Mouse (Mus musculus): ENCODE data around the gene Qars. TPM values are rescaled to one million over a fixed set of nuclear protein-coding genes. Genes with fewer than 3 reads are reported as not detected.

Gene Qars
- polyA plus RNA-seq, 1 experiment from 2014 or later = 78.8 TPM

DNA sequence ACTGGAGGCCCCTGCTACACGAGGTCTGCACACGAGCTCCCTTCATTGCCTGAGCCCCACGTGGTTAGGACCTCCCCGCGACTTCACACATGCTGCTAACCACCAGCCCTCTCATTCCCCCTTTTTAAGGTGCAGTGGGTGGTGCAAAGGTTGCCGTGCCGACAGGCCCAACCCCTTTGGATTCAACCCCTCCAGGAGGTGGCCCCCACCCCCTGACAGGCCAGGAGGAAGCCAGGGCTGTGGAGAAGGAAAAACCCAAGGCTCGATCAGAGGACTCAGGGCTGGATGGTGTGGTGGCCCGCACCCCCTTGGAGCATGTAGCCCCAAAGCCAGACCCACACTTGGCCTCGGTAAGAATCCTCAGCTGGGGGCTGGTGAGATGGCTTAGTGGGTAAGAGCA lies 12.6 kb upstream of the Qars start:
- Histone ChIP-seq H3K9ac (ENCODE audit: low read length) (no peak overlapping the region), H3K27ac (replicated peaks in 1 of 2; ENCODE audit: control insufficient read depth in 1 of 2, insufficient read depth in 1 of 2, low read depth in 2 of 2, low read length in 2 of 2) (no peak overlapping the region), H3K4me2 (ENCODE audit: low read length) (no peak overlapping the region), H3K9me3 (ENCODE audit: control insufficient read depth, low read length) (no peaks in the 10 kb centered on the region), H3K4me3 (ENCODE audit: control insufficient read depth in 1 of 2, insufficient read depth in 1 of 2, low read depth in 1 of 2, low read length in 2 of 2) (no peak overlapping the region), H3K27me3 (ENCODE audit: control insufficient read depth, insufficient read depth, low read length) (no peaks in the 10 kb centered on the region), H3K36me3 (ENCODE audit: control insufficient read depth, insufficient read depth, low read length) (peaks cover 86% of the 10 kb centered on the region), H3K4me1 (ENCODE audit: control insufficient read depth in 2 of 2, insufficient read depth in 2 of 2, low read length in 2 of 2) (peaks cover 10% of the 10 kb centered on the region in 2 experiments)
- ATAC-seq (ENCODE audit: insufficient number of reproducible peaks, insufficient read depth, low FRiP score, low read depth) = no peak
- 84% methylated on average over 10 of the region's 10 CpGs for WGBS

DNA sequence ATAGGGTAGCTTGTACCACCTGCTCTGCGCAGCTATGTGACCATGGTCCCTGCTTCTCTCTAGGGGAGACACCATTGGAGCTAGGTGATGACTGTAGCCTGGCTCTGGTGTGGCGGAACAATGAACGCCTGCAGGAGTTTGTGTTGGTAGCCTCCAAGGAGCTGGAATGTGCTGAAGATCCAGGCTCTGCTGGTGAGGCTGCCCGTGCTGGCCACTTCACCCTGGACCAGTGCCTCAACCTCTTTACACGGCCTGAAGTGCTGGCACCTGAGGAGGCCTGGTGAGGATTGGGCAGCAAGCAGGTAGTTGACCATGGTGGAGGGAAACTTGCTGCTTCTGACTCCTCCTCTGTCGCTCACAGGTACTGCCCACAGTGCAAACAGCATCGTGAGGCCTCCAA lies 8.3 kb upstream of the Qars start:
- Histone ChIP-seq H3K4me1 (ENCODE audit: control insufficient read depth in 2 of 2, insufficient read depth in 2 of 2, low read length in 2 of 2) (no peaks in the 10 kb centered on the region), H3K9me3 (ENCODE audit: control insufficient read depth, low read length) (no peaks in the 10 kb centered on the region)
- WGBS = 90% methylated on average over 7 of the region's 7 CpGs

DNA sequence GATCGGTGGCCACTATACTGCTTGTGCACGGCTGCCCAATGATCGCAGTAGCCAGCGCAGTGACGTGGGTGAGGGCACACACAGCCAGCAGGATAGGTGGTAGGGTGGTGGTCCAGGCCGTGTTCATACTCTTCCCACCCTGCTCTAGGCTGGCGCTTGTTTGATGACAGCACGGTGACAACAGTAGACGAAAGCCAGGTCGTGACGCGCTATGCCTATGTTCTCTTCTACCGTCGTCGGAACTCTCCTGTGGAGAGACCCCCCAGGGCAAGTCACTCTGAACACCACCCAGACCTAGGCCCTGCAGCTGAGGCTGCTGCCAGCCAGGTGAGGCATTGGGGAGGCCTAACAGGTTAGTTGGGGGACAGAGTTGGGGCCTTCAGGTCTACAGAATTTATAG lies 7.6 kb upstream of the Qars start:
- H3K27ac ChIP-seq (replicated peaks in 1 of 2; ENCODE audit: control insufficient read depth in 1 of 2, insufficient read depth in 1 of 2, low read depth in 2 of 2, low read length in 2 of 2) = no peak overlapping the region
- H3K27me3 ChIP-seq (ENCODE audit: control insufficient read depth, insufficient read depth, low read length) = no peaks in the 10 kb centered on the region
- no peak overlapping the region for H3K4me3 ChIP-seq (ENCODE audit: control insufficient read depth in 1 of 2, insufficient read depth in 1 of 2, low read depth in 1 of 2, low read length in 2 of 2)
- no peaks in the 10 kb centered on the region for H3K9me3 ChIP-seq (ENCODE audit: control insufficient read depth, low read length)
- no peaks in the 10 kb centered on the region for H3K4me1 ChIP-seq (ENCODE audit: control insufficient read depth in 2 of 2, insufficient read depth in 2 of 2, low read length in 2 of 2)
- H3K4me2 ChIP-seq (ENCODE audit: low read length) = no peak overlapping the region
- ATAC-seq (ENCODE audit: insufficient number of reproducible peaks, insufficient read depth, low FRiP score, low read depth) = no peak
- WGBS = 74% methylated on average over 15 of the region's 15 CpGs
- H3K36me3 ChIP-seq (ENCODE audit: control insufficient read depth, insufficient read depth, low read length) = peaks cover 86% of the 10 kb centered on the region
- H3K9ac ChIP-seq (ENCODE audit: low read length) = no peak overlapping the region

More for the DNA sequence above, 8.3 kb upstream of the Qars start:
- no peak overlapping the region for H3K4me2 ChIP-seq (ENCODE audit: low read length)
- no peak overlapping the region for H3K27ac ChIP-seq (replicated peaks in 1 of 2; ENCODE audit: control insufficient read depth in 1 of 2, insufficient read depth in 1 of 2, low read depth in 2 of 2, low read length in 2 of 2)
- H3K27me3 ChIP-seq (ENCODE audit: control insufficient read depth, insufficient read depth, low read length) = no peaks in the 10 kb centered on the region
- no peak overlapping the region for H3K4me3 ChIP-seq (ENCODE audit: control insufficient read depth in 1 of 2, insufficient read depth in 1 of 2, low read depth in 1 of 2, low read length in 2 of 2)
- no peak overlapping the region for H3K9ac ChIP-seq (ENCODE audit: low read length)
- peaks cover 93% of the 10 kb centered on the region for H3K36me3 ChIP-seq (ENCODE audit: control insufficient read depth, insufficient read depth, low read length)
- no peak for ATAC-seq (ENCODE audit: insufficient number of reproducible peaks, insufficient read depth, low FRiP score, low read depth)

DNA sequence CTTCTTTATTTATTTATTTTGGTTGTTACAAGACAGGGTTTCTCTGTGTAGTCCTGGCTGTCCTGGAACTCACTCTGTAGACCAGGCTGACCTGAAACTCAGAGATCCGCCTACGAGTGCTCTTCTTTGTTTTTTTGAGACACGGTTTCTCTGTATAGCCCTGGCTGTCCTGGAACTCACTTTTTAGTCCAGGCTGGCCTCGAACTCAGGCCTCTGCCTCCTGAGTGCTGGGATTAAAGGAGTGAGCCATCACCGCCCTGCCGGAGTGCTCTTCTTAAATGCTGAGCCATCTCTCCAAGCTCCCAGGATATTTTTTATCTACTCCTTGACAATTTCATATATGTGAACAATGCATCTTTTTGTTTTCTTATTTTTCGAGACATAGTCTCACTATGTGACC lies 605 bp upstream of the Qars start:
- H3K27me3 ChIP-seq (ENCODE audit: control insufficient read depth, insufficient read depth, low read length) = no peaks in the 10 kb centered on the region
- no peak for ATAC-seq (ENCODE audit: insufficient number of reproducible peaks, insufficient read depth, low FRiP score, low read depth)
- peaks cover 6 to 10% of the 10 kb centered on the region in 2 experiments for H3K4me1 ChIP-seq (ENCODE audit: control insufficient read depth in 2 of 2, insufficient read depth in 2 of 2, low read length in 2 of 2)
- no peak overlapping the region for H3K9ac ChIP-seq (ENCODE audit: low read length)
- 82% methylated on average over 7 of the region's 7 CpGs for WGBS
- H3K9me3 ChIP-seq (ENCODE audit: control insufficient read depth, low read length) = no peaks in the 10 kb centered on the region
- no peak overlapping the region for H3K27ac ChIP-seq (replicated peaks in 1 of 2; ENCODE audit: control insufficient read depth in 1 of 2, insufficient read depth in 1 of 2, low read depth in 2 of 2, low read length in 2 of 2)
- peaks cover 46% of the 10 kb centered on the region for H3K36me3 ChIP-seq (ENCODE audit: control insufficient read depth, insufficient read depth, low read length)
- peak overlapping the region in 1 of 2 experiments; percentile 61; a peak in 2 of 4 replicates for H3K4me3 ChIP-seq (ENCODE audit: control insufficient read depth in 1 of 2, insufficient read depth in 1 of 2, low read depth in 1 of 2, low read length in 2 of 2)
- H3K4me2 ChIP-seq (ENCODE audit: low read length) = peak overlapping the region; percentile 82

DNA sequence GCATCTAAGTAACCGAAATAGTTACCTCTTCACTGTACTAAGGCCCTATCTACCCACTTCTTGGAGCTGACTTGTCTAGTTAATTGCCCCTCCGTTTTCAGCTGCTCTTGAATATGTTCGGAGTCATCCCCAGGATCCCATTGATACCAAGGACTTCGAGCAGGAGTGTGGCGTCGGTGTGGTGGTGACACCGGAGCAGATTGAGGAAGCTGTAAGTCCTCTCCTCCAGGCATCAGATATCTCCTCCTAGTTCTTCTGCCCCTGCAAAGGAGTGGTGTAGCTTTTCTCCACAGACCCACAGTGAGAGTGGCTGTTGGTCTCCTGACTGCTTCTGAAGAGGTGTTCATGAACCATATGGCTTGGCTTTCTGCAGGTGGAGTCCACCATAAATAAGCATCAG lies 1.3 kb downstream of the Qars start:
- Histone ChIP-seq H3K27ac (replicated peaks in 1 of 2; ENCODE audit: control insufficient read depth in 1 of 2, insufficient read depth in 1 of 2, low read depth in 2 of 2, low read length in 2 of 2) (no peak overlapping the region), H3K9me3 (ENCODE audit: control insufficient read depth, low read length) (no peaks in the 10 kb centered on the region), H3K4me2 (ENCODE audit: low read length) (peak overlapping the region; percentile 82), H3K4me1 (ENCODE audit: control insufficient read depth in 2 of 2, insufficient read depth in 2 of 2, low read length in 2 of 2) (peaks cover 6 to 10% of the 10 kb centered on the region in 2 experiments), H3K4me3 (ENCODE audit: control insufficient read depth in 1 of 2, insufficient read depth in 1 of 2, low read depth in 1 of 2, low read length in 2 of 2) (peak overlapping the region; percentile 61 to 79; a peak in 3 of 4 replicates), H3K27me3 (ENCODE audit: control insufficient read depth, insufficient read depth, low read length) (no peaks in the 10 kb centered on the region), H3K9ac (ENCODE audit: low read length) (peak overlapping the region; percentile 79), H3K36me3 (ENCODE audit: control insufficient read depth, insufficient read depth, low read length) (peaks cover 49% of the 10 kb centered on the region)
- 77% methylated on average over 7 of the region's 7 CpGs for WGBS
- no peak for ATAC-seq (ENCODE audit: insufficient number of reproducible peaks, insufficient read depth, low FRiP score, low read depth)

DNA sequence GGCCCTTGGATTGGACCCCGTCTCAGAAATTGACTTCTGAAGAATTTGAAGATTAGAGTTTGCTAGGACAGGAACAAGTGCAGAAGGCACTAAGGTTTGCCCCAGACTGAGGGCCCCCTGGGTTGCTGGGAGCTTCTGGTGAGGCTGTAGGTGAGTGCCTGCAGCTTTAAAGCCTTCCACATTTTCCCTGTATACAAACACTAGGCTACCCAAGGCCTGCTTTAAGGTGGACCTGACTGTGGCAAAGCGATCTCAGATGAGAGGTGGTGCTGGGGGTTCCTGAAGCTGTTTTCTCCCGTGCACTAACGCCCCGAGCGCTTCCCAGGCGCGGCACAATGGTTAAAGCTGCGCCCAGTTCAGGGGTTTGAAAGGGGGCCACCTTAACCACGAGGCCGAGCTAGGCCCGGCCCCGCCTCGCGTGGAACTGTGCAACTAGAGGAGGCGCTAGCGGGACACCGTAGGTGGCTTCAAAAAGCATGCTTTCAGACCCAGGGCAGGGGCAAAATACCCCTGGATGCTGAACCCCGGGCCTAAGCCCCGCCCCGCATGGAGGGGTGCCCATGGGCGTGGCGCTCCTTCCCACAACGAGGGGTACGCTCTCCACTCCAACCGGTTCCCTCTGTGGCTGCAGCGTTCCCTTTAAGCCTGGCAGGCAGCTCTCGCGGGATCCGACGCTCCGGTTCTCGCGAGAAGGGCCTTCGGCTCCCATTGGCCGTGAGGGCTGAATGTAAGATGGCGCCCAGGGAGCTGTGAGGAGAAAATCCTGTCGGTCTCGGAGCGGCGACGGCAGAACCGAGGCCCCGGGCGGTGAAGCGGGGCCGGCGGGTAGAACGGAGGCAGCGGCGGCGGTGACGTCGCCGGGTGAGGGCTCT lies 9.1 kb downstream of the Qars start, which contains the start of gene Qrich1:
Qrich1 (plus strand) TSS at position 427 of the 872 bp plus-strand sequence.
- Histone ChIP-seq H3K9ac (ENCODE audit: low read length) (peak within 1 kb of the TSS; percentile 99), H3K36me3 (ENCODE audit: control insufficient read depth, insufficient read depth, low read length) (peaks cover 49% of the 10 kb centered on the region)
- under 1% methylated on average over 55 of the region's 55 CpGs for WGBS

DNA sequence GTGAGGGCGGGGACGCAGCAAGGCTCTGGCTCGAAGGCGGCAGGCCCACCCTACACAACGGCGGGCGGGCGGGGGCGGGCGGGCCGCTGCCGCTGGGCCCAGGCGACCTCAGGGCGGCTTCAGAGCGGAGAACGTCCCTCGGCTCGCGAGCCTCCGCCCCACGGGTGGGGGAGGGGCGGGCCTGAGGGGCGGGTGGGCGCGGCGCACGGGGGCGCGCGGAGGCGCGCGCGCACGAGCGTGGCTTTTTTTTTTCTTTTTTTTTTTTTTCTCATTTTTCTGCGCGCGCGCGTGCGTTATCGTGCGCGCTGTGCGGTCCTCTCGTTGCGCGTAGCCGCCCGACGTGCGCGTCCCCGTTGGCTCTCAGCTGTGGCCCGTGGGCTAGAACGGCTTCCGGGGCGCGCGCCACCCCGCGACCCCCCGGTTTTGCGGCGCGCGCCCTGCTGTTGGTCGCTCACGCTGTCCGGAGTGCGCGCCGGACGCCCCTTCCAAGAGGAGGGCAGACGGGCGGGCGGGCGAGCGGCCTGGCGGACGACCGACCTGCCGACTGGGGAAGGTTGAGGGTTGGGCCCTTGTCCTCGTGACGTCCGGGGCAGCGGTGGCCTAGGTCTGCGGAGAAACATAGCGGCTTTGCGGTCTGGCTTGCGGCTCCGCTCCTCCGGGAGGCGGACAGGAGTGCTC lies 9.9 kb downstream of the Qars start:
- peak overlapping the region; percentile 99 for H3K9ac ChIP-seq (ENCODE audit: low read length)
- H3K4me2 ChIP-seq (ENCODE audit: low read length) = peak overlapping the region; percentile 85
- ATAC-seq (ENCODE audit: insufficient number of reproducible peaks, insufficient read depth, low FRiP score, low read depth) = peak; percentile 82
- peaks cover 0 to 25% of the 10 kb centered on the region in 2 experiments; a peak in 2 of 4 replicates for H3K4me1 ChIP-seq (ENCODE audit: control insufficient read depth in 2 of 2, insufficient read depth in 2 of 2, low read length in 2 of 2)
- under 1% methylated on average over 67 of the region's 95 CpGs for WGBS
- H3K27me3 ChIP-seq (ENCODE audit: control insufficient read depth, insufficient read depth, low read length) = no peaks in the 10 kb centered on the region
- H3K36me3 ChIP-seq (ENCODE audit: control insufficient read depth, insufficient read depth, low read length) = peaks cover 42% of the 10 kb centered on the region
- peak overlapping the region; percentile 79 to 98 for H3K4me3 ChIP-seq (ENCODE audit: control insufficient read depth in 1 of 2, insufficient read depth in 1 of 2, low read depth in 1 of 2, low read length in 2 of 2)
- peak overlapping the region; percentile 98 to 99 for H3K27ac ChIP-seq (replicated peaks in 1 of 2; ENCODE audit: control insufficient read depth in 1 of 2, insufficient read depth in 1 of 2, low read depth in 2 of 2, low read length in 2 of 2)
- no peaks in the 10 kb centered on the region for H3K9me3 ChIP-seq (ENCODE audit: control insufficient read depth, low read length)

More for the DNA sequence above, 9.1 kb downstream of the Qars start, which contains the start of gene Qrich1:
- Histone ChIP-seq H3K9me3 (ENCODE audit: control insufficient read depth, low read length) (no peaks in the 10 kb centered on the region), H3K4me3 (ENCODE audit: control insufficient read depth in 1 of 2, insufficient read depth in 1 of 2, low read depth in 1 of 2, low read length in 2 of 2) (peak within 1 kb of the TSS; percentile 79 to 98), H3K27ac (replicated peaks in 1 of 2; ENCODE audit: control insufficient read depth in 1 of 2, insufficient read depth in 1 of 2, low read depth in 2 of 2, low read length in 2 of 2) (peak within 1 kb of the TSS; percentile 98 to 99), H3K27me3 (ENCODE audit: control insufficient read depth, insufficient read depth, low read length) (no peaks in the 10 kb centered on the region), H3K4me1 (ENCODE audit: control insufficient read depth in 2 of 2, insufficient read depth in 2 of 2, low read length in 2 of 2) (peaks cover 0 to 20% of the 10 kb centered on the region in 2 experiments; a peak in 2 of 4 replicates), H3K4me2 (ENCODE audit: low read length) (peak within 1 kb of the TSS; percentile 85)
- ATAC-seq (ENCODE audit: insufficient number of reproducible peaks, insufficient read depth, low FRiP score, low read depth) = peak; percentile 91
